Mouse (Mus musculus) forebrain, embryonic 11.5 days (tissue): ENCODE measurements around the gene Gm5244. TPM values are rescaled to one million over a fixed set of nuclear protein-coding genes. Genes with fewer than 3 reads are reported as not detected.

ENCODE experiments used
- ATAC-seq: fragments of 200-750 bp; cut with Nextera tagmentation; replicated peaks from 2 replicates; pipeline ENCODE4 v1.8.0; 2017; ENCODE audit warnings: moderate TSS enrichment; ENCODE audit not compliant: low FRiP score
- DNase-seq: peaks from one replicate; pipeline ENCODE4 v3.0.0-alpha.2; 2017; ENCODE audit warnings: low spot score
- H3K27ac ChIP-seq: fragments of 300-500 bp; sonication (generic); 2 replicates; pipeline ENCODE4 v1.5.1; 2014; ENCODE audit warnings: low read depth, low read length
- H3K27me3 ChIP-seq: fragments of 300-500 bp; sonication (generic); 2 replicates; pipeline ENCODE4 v1.6.1; 2014; ENCODE audit warnings: mild to moderate bottlenecking, low read length, mixed read lengths; ENCODE audit not compliant: control insufficient read depth, insufficient read depth
- H3K36me3 ChIP-seq: fragments of 300-500 bp; sonication (generic); 2 replicates; pipeline ENCODE4 v1.6.1; 2014; ENCODE audit warnings: mild to moderate bottlenecking, low read length, moderate library complexity, mixed read lengths; ENCODE audit not compliant: control insufficient read depth, insufficient read depth
- H3K4me1 ChIP-seq: fragments of 300-500 bp; sonication (generic); replicated peaks from 2 replicates; pipeline ENCODE4 v1.6.1; 2014; ENCODE audit warnings: low read length, mixed read lengths; ENCODE audit not compliant: control insufficient read depth, insufficient read depth
- H3K4me2 ChIP-seq: fragments of 300-500 bp; sonication (generic); 2 replicates; pipeline ENCODE4 v1.6.1; 2014; ENCODE audit warnings: low read depth, mild to moderate bottlenecking, low read length, moderate library complexity, mixed read lengths; ENCODE audit not compliant: severe bottlenecking
- H3K4me3 ChIP-seq: fragments of 300-500 bp; sonication (generic); 2 replicates; pipeline ENCODE4 v1.5.1; 2014; ENCODE audit warnings: low read depth, low read length
- H3K9ac ChIP-seq: fragments of 300-500 bp; sonication (generic); 2 replicates; pipeline ENCODE4 v1.6.1; 2014; ENCODE audit warnings: low read length
- H3K9me3 ChIP-seq: fragments of 300-500 bp; sonication (generic); 2 replicates; pipeline ENCODE4 v1.6.1; 2016; ENCODE audit warnings: low read length, mixed read lengths; ENCODE audit not compliant: control insufficient read depth
- WGBS: fragments of 180-500 bp; shearing (Covaris S2); extraction: QIAGEN DNeasy Blood & Tissue Kit; methylation state at CpG from one replicate; pipeline ENCODE4 v1.1.7; 2014; 5-methylcytosine and 5-hydroxymethylcytosine counted together
- polyA plus RNA-seq: library from polyadenylated mRNA; unstranded; fragments of >200 nt; fragmentation: Nextera tagmentation; extraction: Ambion mirVana; gene quantifications from 2 replicates; pipeline ENCODE4 v1.2.1, GENCODE M21; 2014

The Gm5244 gene
- polyA plus RNA-seq, 1 experiment from 2014 or later = not detected

DNA sequence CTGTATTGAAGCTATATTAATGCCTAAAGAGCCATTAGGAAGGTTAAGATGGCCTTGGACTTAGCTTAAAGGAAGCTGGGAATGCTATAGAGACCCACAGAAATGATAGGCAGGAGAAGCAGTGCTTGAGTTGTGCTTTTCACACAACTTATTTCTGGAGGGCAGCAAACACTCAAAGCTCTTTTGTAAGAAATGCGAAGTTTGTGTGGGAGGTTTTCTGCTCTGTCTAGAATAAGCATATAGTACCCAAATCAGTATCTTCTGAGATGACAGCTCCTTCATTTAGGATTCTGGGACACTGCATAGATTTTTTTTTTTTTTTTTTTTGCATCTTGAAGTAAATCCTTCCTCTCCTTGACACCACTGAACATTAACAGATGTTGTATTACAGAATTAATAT, 8.0 kb upstream of the Gm5244 start:
- no peak for ATAC-seq
- H3K27ac ChIP-seq = no peak overlapping the region
- H3K36me3 ChIP-seq = no peaks in the 10 kb centered on the region
- H3K4me1 ChIP-seq = no peaks in the 10 kb centered on the region
- no peak for DNase-seq
- H3K27me3 ChIP-seq = no peaks in the 10 kb centered on the region
- H3K9ac ChIP-seq = no peak overlapping the region
- no peak overlapping the region for H3K4me2 ChIP-seq
- WGBS = 85% methylated on average over 1 of the region's 1 CpGs
- no peaks in the 10 kb centered on the region for H3K9me3 ChIP-seq
- no peak overlapping the region for H3K4me3 ChIP-seq

DNA sequence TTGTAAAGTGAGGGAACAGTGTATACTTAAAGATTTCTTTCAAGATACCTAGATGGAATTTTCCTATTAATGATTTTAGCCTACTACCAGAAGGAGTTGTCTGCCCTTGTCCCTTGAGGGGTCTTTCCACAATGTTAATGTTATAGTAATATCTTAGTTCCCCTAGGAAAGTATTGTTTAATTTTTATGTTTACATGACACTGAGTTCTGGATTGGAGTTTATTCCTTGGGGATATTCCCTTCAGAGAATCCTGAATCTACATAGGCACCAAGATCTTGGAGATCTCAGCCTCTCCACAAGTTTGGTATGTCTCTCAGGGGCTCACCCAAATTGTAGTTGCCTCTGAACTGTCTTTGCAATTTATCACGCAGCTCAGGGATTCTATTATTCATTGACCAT, 10.5 kb downstream of the Gm5244 start, which contains the start of gene Olfr1444:
Olfr1444 (plus strand) TSS at position 301 of the 400 bp plus-strand sequence.
- ATAC-seq (no peak), DNase-seq (no peak)
- Histone ChIP-seq H3K27ac (no peak within 1 kb of the TSS), H3K27me3 (no peaks in the 10 kb centered on the region), H3K4me1 (no peaks in the 10 kb centered on the region), H3K4me3 (no peak within 1 kb of the TSS), H3K4me2 (no peak within 1 kb of the TSS), H3K9ac (no peak within 1 kb of the TSS), H3K36me3 (no peaks in the 10 kb centered on the region), H3K9me3 (no peaks in the 10 kb centered on the region)
- WGBS = 54% methylated on average over 1 of the region's 1 CpGs

DNA sequence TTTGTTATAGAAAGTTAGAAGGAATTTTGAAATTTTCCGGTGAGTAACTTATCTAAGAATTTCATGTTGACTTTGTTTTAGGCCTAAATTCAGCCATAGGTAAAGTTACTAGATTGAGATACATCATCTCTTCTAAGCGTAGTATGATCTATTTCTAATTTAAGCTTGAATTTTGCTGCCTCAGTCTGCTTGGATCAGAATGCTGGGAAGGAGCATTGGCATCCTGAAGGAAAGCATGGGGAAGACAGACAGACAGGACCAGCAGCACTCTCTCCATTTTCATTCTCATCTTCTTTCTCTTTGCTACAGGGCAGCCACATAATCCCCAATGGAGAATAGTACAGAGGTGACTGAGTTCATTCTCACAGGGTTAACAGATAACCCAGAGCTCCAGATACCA, 37.1 kb downstream of the Gm5244 start, which contains the start of gene Olfr1445:
Olfr1445 (plus strand) TSS at position 301 of the 400 bp plus-strand sequence.
- Histone ChIP-seq H3K9ac (no peak within 1 kb of the TSS), H3K4me1 (no peaks in the 10 kb centered on the region), H3K27ac (no peak within 1 kb of the TSS), H3K27me3 (no peaks in the 10 kb centered on the region), H3K36me3 (no peaks in the 10 kb centered on the region), H3K4me2 (no peak within 1 kb of the TSS), H3K9me3 (no peaks in the 10 kb centered on the region; the same call in 1 of the 2 replicates), H3K4me3 (no peak within 1 kb of the TSS)
- DNase-seq = no peak
- WGBS = 85% methylated on average over 2 of the region's 2 CpGs
- no peak for ATAC-seq

DNA sequence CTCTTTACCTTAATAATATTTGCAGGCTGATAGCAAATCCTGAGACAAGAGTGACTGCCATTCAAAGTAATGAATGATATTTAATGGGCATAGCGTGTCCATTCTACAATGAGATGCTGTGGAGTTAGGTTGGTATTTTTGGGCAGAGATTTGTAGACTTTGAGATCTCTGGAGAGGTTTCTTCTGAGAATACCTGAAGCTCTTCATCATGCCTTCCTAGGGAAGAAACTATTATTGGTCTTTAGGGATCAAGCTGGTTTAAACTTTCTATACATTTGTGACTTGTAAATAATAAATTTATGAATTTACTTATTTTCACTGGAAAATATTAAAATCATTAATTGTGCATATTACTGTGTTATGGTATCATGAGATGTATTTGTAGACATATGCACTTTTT, 46.9 kb downstream of the Gm5244 start, which contains the start of gene Olfr1446:
Olfr1446 (minus strand) TSS at position 101 of the 400 bp plus-strand sequence.
- no peak for DNase-seq
- H3K4me1 ChIP-seq = no peaks in the 10 kb centered on the region
- no peak for ATAC-seq
- H3K9me3 ChIP-seq = no peaks in the 10 kb centered on the region
- H3K4me2 ChIP-seq = no peak within 1 kb of the TSS
- H3K27me3 ChIP-seq = no peaks in the 10 kb centered on the region
- no peak within 1 kb of the TSS for H3K9ac ChIP-seq
- H3K27ac ChIP-seq = no peak within 1 kb of the TSS
- no peaks in the 10 kb centered on the region for H3K36me3 ChIP-seq
- 74% methylated on average over 1 of the region's 1 CpGs for WGBS
- H3K4me3 ChIP-seq = no peak within 1 kb of the TSS

Other genes starting within 250 kb of the Gm5244 start
- not detected in 2 replicates for gene Gm4952, start 246.7 kb upstream of the Gm5244 start, polyA plus RNA-seq
- not detected in 2 replicates for gene Glyat, start 213.4 kb upstream of the Gm5244 start, polyA plus RNA-seq
- gene Olfr1442, start 176.2 kb upstream of the Gm5244 start, polyA plus RNA-seq = not detected in 2 replicates
- not detected in 2 replicates for gene Olfr1443, start 168.6 kb upstream of the Gm5244 start, polyA plus RNA-seq
- not detected in 2 replicates for gene Keg1, start 150.9 kb upstream of the Gm5244 start, polyA plus RNA-seq
- gene Cntf, start 81.0 kb upstream of the Gm5244 start, polyA plus RNA-seq = 0.37 and 0.80 TPM in 2 replicates
- gene Zfp91, start 50.6 kb upstream of the Gm5244 start, polyA plus RNA-seq = 11.6 and 11.9 TPM in 2 replicates
- 1.2 and 1.3 TPM in 2 replicates for gene Lpxn, start 50.5 kb upstream of the Gm5244 start, polyA plus RNA-seq
- gene Olfr1444, start 10.6 kb downstream of the Gm5244 start, polyA plus RNA-seq = not detected in 2 replicates
- not detected in 2 replicates for gene Olfr1445, start 37.2 kb downstream of the Gm5244 start, polyA plus RNA-seq
- not detected in 2 replicates for gene Olfr1446, start 46.8 kb downstream of the Gm5244 start, polyA plus RNA-seq
- gene Olfr1447, start 57.1 kb downstream of the Gm5244 start, polyA plus RNA-seq = not detected in 2 replicates
- not detected in 2 replicates for gene Olfr1448, start 77.7 kb downstream of the Gm5244 start, polyA plus RNA-seq
- gene Olfr1449, start 84.2 kb downstream of the Gm5244 start, polyA plus RNA-seq = not detected in 2 replicates
- not detected in 2 replicates for gene Olfr1450, start 103.6 kb downstream of the Gm5244 start, polyA plus RNA-seq
- gene Olfr1451, start 148.3 kb downstream of the Gm5244 start, polyA plus RNA-seq = not detected in 2 replicates
- gene Olfr1453, start 181.6 kb downstream of the Gm5244 start, polyA plus RNA-seq = not detected in 2 replicates
- gene Olfr1454, start 213.9 kb downstream of the Gm5244 start, polyA plus RNA-seq = not detected in 2 replicates